Comparison of ENCODE assay signal across 8 mouse cellular contexts in the genomic region with DNA sequence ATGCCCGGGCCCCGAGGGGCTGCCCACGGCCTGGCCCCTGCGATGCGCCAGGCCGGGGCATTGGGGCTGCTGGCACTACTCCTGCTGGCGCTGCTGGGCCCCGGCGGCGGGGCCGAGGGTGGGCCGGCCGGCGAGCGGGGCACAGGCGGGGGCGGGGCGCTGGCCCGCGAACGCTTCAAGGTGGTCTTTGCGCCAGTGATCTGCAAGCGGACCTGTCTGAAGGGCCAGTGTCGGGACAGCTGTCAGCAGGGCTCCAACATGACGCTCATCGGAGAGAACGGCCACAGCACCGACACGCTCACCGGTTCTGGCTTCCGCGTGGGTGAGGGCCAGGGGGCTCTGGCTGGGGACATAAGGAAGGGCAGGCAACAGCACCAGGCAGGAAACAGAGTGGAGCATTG. TPM values are rescaled to one million over a fixed set of nuclear protein-coding genes. Genes with fewer than 3 reads are reported as not detected.
DNase-seq lines count a peak whose midpoint lies in the region; ATAC-seq lines count a peak whose summit lies in the region.

No protein-coding gene starts in this region.

- no peaks in the 10 kb centered on the region for H3K36me3 ChIP-seq in forebrain, embryonic 11.5 days (ENCODE audit: control insufficient read depth, insufficient read depth, low read length)
- peaks cover under 1% of the 10 kb centered on the region; the same call in 1 of the 2 replicates for H3K36me3 ChIP-seq in limb, embryonic 15.5 days
- H3K36me3 ChIP-seq in stomach, embryonic 15.5 days: no peaks in the 10 kb centered on the region

- no peak overlapping the region; the same call in 1 of the 2 replicates for H3K27ac ChIP-seq in forebrain, embryonic 11.5 days (ENCODE audit: low read depth, low read length)
- peak overlapping the region; percentile 99 for H3K27ac ChIP-seq in limb, embryonic 15.5 days
- H3K27ac ChIP-seq in stomach, embryonic 15.5 days: peak overlapping the region; percentile 91

- H3K4me3 ChIP-seq in forebrain, embryonic 11.5 days (ENCODE audit: low read depth, low read length): peak overlapping the region; percentile 59
- peak overlapping the region; percentile 81 for H3K4me3 ChIP-seq in limb, embryonic 15.5 days
- peak overlapping the region; percentile 68 for H3K4me3 ChIP-seq in stomach, embryonic 15.5 days (replicated peaks)

- peak overlapping the region; percentile 83 for H3K9ac ChIP-seq in forebrain, embryonic 11.5 days (ENCODE audit: low read length)
- H3K9ac ChIP-seq in limb, embryonic 15.5 days: peak overlapping the region; percentile 89
- peak overlapping the region; percentile 58 for H3K9ac ChIP-seq in stomach, embryonic 15.5 days

- H3K4me1 ChIP-seq in forebrain, embryonic 11.5 days (replicated peaks; ENCODE audit: control insufficient read depth, insufficient read depth, low read length): peaks cover 30% of the 10 kb centered on the region
- peaks cover 67% of the 10 kb centered on the region for H3K4me1 ChIP-seq in limb, embryonic 15.5 days
- peaks cover 45% of the 10 kb centered on the region for H3K4me1 ChIP-seq in stomach, embryonic 15.5 days

- peak; percentile 55 for ATAC-seq in forebrain, embryonic 11.5 days (replicated peaks; ENCODE audit: low FRiP score)
- no peak for ATAC-seq in limb, embryonic 15.5 days (ENCODE audit: insufficient number of reproducible peaks, low FRiP score, low TSS enrichment, low read depth)
- ATAC-seq in stomach, embryonic 15.5 days (ENCODE audit: insufficient read depth, low FRiP score, low read depth): no peak

- peak; percentile 57 for DNase-seq in embryo, embryonic 9.5 days (ENCODE audit: extremely low spot score)
- DNase-seq in embryo, embryonic 11 days: no peak
- DNase-seq in 3134 (ENCODE audit: extremely low read depth, insufficient read length, low spot score): peak; percentile 54
- DNase-seq in forebrain, embryonic 11.5 days (ENCODE audit: low spot score): peak; percentile 67
- no peak for DNase-seq in right cerebral cortex, postnatal 10 days (ENCODE audit: low spot score in 2 of 2)
- no peak for DNase-seq in layer of hippocampus, postnatal 14 days (ENCODE audit: low spot score in 2 of 2)

- no peaks in the 10 kb centered on the region for H3K9me3 ChIP-seq in forebrain, embryonic 11.5 days (ENCODE audit: control insufficient read depth, low read length)
- no peaks in the 10 kb centered on the region for H3K9me3 ChIP-seq in limb, embryonic 15.5 days
- H3K9me3 ChIP-seq in stomach, embryonic 15.5 days: no peaks in the 10 kb centered on the region

- peak overlapping the region; percentile 99 for H3K4me2 ChIP-seq in forebrain, embryonic 11.5 days (ENCODE audit: low read depth, low read length, severe bottlenecking)
- peak overlapping the region; percentile 86 for H3K4me2 ChIP-seq in limb, embryonic 15.5 days
- peak overlapping the region; percentile 97 for H3K4me2 ChIP-seq in stomach, embryonic 15.5 days

- H3K27me3 ChIP-seq in forebrain, embryonic 11.5 days (ENCODE audit: control insufficient read depth, insufficient read depth, low read length): peaks cover 35% of the 10 kb centered on the region
- H3K27me3 ChIP-seq in limb, embryonic 15.5 days: no peaks in the 10 kb centered on the region
- H3K27me3 ChIP-seq in stomach, embryonic 15.5 days (replicated peaks): peaks cover 12% of the 10 kb centered on the region; the same call in 1 of the 2 replicates

- 2% methylated on average over 32 of the region's 32 CpGs for WGBS in forebrain, embryonic 11.5 days
- WGBS in limb, embryonic 15.5 days: 1% methylated on average over 32 of the region's 32 CpGs
- 2% methylated on average over 32 of the region's 32 CpGs for WGBS in stomach, embryonic 15.5 days

RNA-seq across cellular contexts. Expression of a gene that starts 1.5 kb away (rescaled TPM):
- 5.0 and 5.5 TPM in 2 replicates for polyA plus RNA-seq in forebrain, embryonic 11.5 days (2014; fragmentation: Nextera tagmentation; extraction: Ambion mirVana)
- polyA plus RNA-seq in limb, embryonic 15.5 days (2015; fragmentation: Nextera tagmentation; extraction: Ambion mirVana): 59.4 and 64.3 TPM in 2 replicates
- polyA plus RNA-seq in stomach, embryonic 15.5 days (2015; fragmentation: Nextera tagmentation; extraction: Ambion mirVana): 27.1 and 30.6 TPM in 2 replicates
- 10 to 100 TPM; 24.7 to 32.7 TPM for total RNA-seq in layer of hippocampus, postnatal 14 days (2021)

RNA-seq across cellular contexts. Expression of a gene that starts 12.8 kb away (rescaled TPM):
- polyA plus RNA-seq in forebrain, embryonic 11.5 days (2014; fragmentation: Nextera tagmentation; extraction: Ambion mirVana): 140 and 162 TPM in 2 replicates
- 101 and 107 TPM in 2 replicates for polyA plus RNA-seq in limb, embryonic 15.5 days (2015; fragmentation: Nextera tagmentation; extraction: Ambion mirVana)
- polyA plus RNA-seq in stomach, embryonic 15.5 days (2015; fragmentation: Nextera tagmentation; extraction: Ambion mirVana): 76.4 and 81.5 TPM in 2 replicates
- 10 to 100 TPM; 32.1 to 41.1 TPM for total RNA-seq in layer of hippocampus, postnatal 14 days (2021)

RNA-seq across cellular contexts. Expression of a gene that starts 16.1 kb away (rescaled TPM):
- polyA plus RNA-seq in forebrain, embryonic 11.5 days (2014; fragmentation: Nextera tagmentation; extraction: Ambion mirVana): 6.8 and 7.4 TPM in 2 replicates
- 28.9 and 48.5 TPM in 2 replicates for polyA plus RNA-seq in limb, embryonic 15.5 days (2015; fragmentation: Nextera tagmentation; extraction: Ambion mirVana)
- 45.0 and 50.0 TPM in 2 replicates for polyA plus RNA-seq in stomach, embryonic 15.5 days (2015; fragmentation: Nextera tagmentation; extraction: Ambion mirVana)
- 10 to 100 TPM; 15.6 to 20.1 TPM for total RNA-seq in layer of hippocampus, postnatal 14 days (2021)

RNA-seq across cellular contexts. Expression of a gene that starts 29.0 kb away (rescaled TPM):
- 65.2 and 66.3 TPM in 2 replicates for polyA plus RNA-seq in forebrain, embryonic 11.5 days (2014; fragmentation: Nextera tagmentation; extraction: Ambion mirVana)
- polyA plus RNA-seq in limb, embryonic 15.5 days (2015; fragmentation: Nextera tagmentation; extraction: Ambion mirVana): 81.6 and 85.1 TPM in 2 replicates
- polyA plus RNA-seq in stomach, embryonic 15.5 days (2015; fragmentation: Nextera tagmentation; extraction: Ambion mirVana): 63.6 and 68.9 TPM in 2 replicates
- 10 to 100 TPM; 73.6 to 75.1 TPM for total RNA-seq in layer of hippocampus, postnatal 14 days (2021)

RNA-seq across cellular contexts. Expression of a gene that starts 38.1 kb away (rescaled TPM):
- not detected in 2 replicates for polyA plus RNA-seq in forebrain, embryonic 11.5 days (2014; fragmentation: Nextera tagmentation; extraction: Ambion mirVana)
- 3.1 and 4.4 TPM in 2 replicates for polyA plus RNA-seq in limb, embryonic 15.5 days (2015; fragmentation: Nextera tagmentation; extraction: Ambion mirVana)
- 0.52 and 1.3 TPM in 2 replicates for polyA plus RNA-seq in stomach, embryonic 15.5 days (2015; fragmentation: Nextera tagmentation; extraction: Ambion mirVana)
- not detected for total RNA-seq in layer of hippocampus, postnatal 14 days (2021)

Comparison
In these comparisons a context has a peak if more than half of its experiments do, and no peak if none do; other contexts are left out.
1. DNase-seq: peak in embryo, embryonic 9.5 days (single experiment), 3134 (single experiment) and forebrain, embryonic 11.5 days (single experiment); none in embryo, embryonic 11 days (single experiment), right cerebral cortex, postnatal 10 days (0 of 2) and layer of hippocampus, postnatal 14 days (0 of 2).
2. Peak in every context shown above with its lines, with median percentiles within 50 percentile points of each other: H3K4me2 ChIP-seq, H3K4me3 ChIP-seq and H3K9ac ChIP-seq.